Mouse (Mus musculus) embryonic facial prominence, embryonic 10.5 days (tissue): Measurements from ENCODE around the gene Taldo1. TPM values are rescaled to one million over a fixed set of nuclear protein-coding genes. Genes with fewer than 3 reads are reported as not detected.
A peak's percentile ranks its signal among the peaks of the same experiment; 100 is the strongest.

Experiments
- DNase-seq: peaks from one replicate; pipeline ENCODE4 v3.0.0-alpha.2; 2017; ENCODE audit warnings: low spot score
- H3K27ac ChIP-seq: fragments of 300-500 bp; sonication (generic); replicated peaks from 2 replicates; pipeline ENCODE4 v1.5.1; 2016; ENCODE audit warnings: mild to moderate bottlenecking
- H3K27me3 ChIP-seq: fragments of 300-500 bp; sonication (generic); replicated peaks from 2 replicates; pipeline ENCODE4 v1.6.1; 2016; ENCODE audit warnings: low read depth, mild to moderate bottlenecking; ENCODE audit not compliant: poor library complexity, severe bottlenecking
- H3K36me3 ChIP-seq: fragments of 300-500 bp; sonication (generic); replicated peaks from 2 replicates; pipeline ENCODE4 v1.6.1; 2016; ENCODE audit warnings: mild to moderate bottlenecking, moderate library complexity
- H3K4me1 ChIP-seq: fragments of 300-500 bp; sonication (generic); 2 replicates; pipeline ENCODE4 v1.6.1; 2016
- H3K4me3 ChIP-seq: fragments of 300-500 bp; sonication (generic); 2 replicates; pipeline ENCODE4 v1.5.1; 2016; ENCODE audit warnings: mild to moderate bottlenecking, moderate library complexity
- H3K9me3 ChIP-seq: fragments of 300-500 bp; sonication (generic); 2 replicates; pipeline ENCODE4 v1.6.1; 2016; ENCODE audit warnings: mild to moderate bottlenecking
- WGBS: fragments of 180-500 bp; shearing (Covaris S2); methylation state at CpG from one replicate; pipeline ENCODE4 v1.1.7; 2016; 5-methylcytosine and 5-hydroxymethylcytosine counted together
- polyA plus RNA-seq: library from polyadenylated mRNA; unstranded; fragments of >200 nt; fragmentation: Nextera tagmentation; extraction: Ambion mirVana; gene quantifications from 2 replicates; pipeline ENCODE4 v1.2.1, GENCODE M21; 2016

Taldo1 gene
- polyA plus RNA-seq, 1 experiment from 2014 or later = 297 TPM

DNA sequence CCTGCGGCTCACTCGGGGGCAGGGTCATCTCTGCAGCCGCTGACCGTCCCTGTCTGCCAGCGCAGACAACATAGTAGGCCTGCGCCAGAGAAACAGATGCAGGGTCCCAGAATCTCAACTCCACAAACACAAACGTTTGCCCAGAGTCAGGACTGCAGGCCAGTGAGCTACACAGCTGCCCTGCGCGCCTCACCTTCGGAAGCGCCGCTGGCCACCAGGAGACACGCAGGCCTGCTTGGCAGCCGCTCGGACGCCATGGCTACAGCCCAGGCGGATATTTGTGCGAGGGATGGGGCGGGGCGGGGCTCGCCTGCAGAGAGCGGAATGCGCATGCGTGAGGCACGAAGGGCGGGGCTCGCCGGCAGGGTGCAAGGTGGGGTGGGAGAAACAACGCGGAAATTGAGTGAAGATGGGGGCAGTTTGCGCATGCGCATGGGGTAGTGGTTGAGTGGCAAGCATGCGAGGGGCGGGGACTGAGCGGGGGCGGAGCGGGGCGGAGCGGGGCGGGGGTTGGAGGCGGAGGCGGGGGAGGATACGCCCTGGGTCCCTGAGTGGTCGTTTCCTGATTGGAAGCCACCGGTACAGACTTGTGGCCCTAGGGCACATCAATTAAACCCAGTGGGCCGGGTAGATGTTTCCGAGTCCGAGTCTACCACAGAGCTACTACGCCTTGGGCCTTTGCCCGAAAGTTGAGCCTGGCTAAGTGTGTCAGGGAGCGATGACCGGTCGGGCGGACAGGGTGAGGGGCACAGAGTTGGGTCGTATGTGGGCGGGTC is 22.0 kb downstream of the Taldo1 start, which contains the start of gene Gatd1:
Gatd1 (minus strand) TSS at position 328 of the 776 bp plus-strand sequence.
- Histone ChIP-seq H3K4me1 (peaks cover 22% of the 10 kb centered on the region), H3K4me3 (peak within 1 kb of the TSS; percentile 72), H3K9me3 (no peaks in the 10 kb centered on the region), H3K27me3 (no peaks in the 10 kb centered on the region), H3K27ac (peak within 1 kb of the TSS; percentile 90), H3K36me3 (peaks cover 24% of the 10 kb centered on the region)
- DNase-seq = peak; percentile 100
- whole genome bisulfite sequencing = under 1% methylated on average over 56 of the region's 56 CpGs

GRCm38 (mm10) chr7:141416144-141416841 is 24.3 kb downstream of the Taldo1 start:
- H3K36me3 ChIP-seq = peaks cover 1% of the 10 kb centered on the region; the same call in 1 of the 2 replicates
- H3K9me3 ChIP-seq = no peaks in the 10 kb centered on the region
- 77% methylated on average over 6 of the region's 6 CpGs for WGBS
- H3K27ac ChIP-seq = no peak overlapping the region
- H3K27me3 ChIP-seq = no peaks in the 10 kb centered on the region
- H3K4me3 ChIP-seq = no peak overlapping the region
- peaks cover 16% of the 10 kb centered on the region for H3K4me1 ChIP-seq
- no peak for DNase-seq

DNA sequence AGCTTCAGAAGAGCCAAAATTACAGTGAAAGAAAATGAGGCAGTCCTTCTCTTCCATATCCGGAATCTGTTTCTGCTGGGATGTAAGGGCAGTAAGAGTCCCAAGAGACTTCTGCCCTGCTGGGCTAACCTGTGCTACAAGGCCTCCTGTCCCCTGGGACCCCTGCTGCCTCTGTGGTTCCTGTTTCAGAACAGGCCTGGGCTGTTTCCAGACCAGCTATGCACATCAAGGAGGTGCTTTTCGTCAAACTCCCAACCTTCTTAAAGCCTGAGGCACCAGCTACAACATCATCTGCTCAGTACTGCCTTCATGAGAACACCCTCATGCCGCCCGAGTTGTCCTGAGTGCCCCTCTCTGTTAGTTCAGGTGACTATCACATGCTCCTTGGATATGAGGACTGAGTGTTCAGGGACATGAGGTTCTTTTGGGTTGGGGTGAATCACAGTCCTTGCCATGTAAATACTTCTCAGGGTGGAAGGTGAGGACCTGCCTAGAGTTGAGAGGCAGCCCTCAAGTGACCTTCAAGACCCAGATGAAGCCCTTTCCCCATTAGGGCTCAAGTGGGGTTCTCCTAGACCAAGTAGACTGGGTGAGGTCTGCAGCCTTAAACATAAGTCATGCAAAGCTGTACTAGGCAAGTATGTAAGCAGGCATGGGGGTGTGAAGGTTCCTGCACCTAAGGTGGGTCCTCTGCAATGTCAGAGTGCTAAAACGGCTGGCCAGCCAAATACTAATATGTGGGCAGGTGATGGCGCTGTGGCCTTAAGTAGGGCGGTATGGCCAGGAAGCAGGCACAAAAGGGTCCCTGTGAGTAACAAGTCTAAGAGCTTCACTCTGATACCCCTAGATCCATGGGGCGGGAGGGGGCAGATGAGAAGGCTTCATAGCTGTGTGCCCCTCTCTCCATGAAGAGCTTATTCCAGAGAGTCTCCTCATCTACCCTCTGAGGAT is 26.0 kb downstream of the Taldo1 start:
- Histone ChIP-seq H3K4me1 (peaks cover 13% of the 10 kb centered on the region), H3K27ac (no peak overlapping the region), H3K36me3 (no peaks in the 10 kb centered on the region), H3K4me3 (no peak overlapping the region), H3K9me3 (no peaks in the 10 kb centered on the region), H3K27me3 (no peaks in the 10 kb centered on the region)
- WGBS = 71% methylated on average over 8 of the region's 8 CpGs
- no peak for DNase-seq

DNA sequence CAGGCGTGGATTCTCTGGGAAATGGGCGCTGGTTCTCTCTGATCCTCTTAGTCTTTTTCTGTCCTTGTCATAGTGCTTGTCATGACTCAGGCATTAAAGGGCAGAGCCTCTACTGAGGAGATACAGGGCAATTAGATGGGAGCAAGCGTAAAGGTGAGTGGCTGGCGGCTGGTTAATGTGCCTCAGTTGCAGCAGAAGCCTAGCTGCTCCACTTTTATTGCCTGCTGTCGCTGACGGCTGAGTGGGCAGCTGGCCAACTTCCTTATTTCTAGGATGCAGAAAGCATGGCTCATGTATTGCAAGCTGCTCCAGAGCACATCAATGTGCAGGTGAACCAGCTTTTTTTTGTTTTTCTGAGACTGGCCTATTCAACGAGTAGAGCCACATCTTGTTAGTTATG is 27.0 kb downstream of the Taldo1 start:
- WGBS = 82% methylated on average over 7 of the region's 7 CpGs
- Histone ChIP-seq H3K36me3 (no peaks in the 10 kb centered on the region), H3K4me3 (no peak overlapping the region), H3K4me1 (peaks cover 8% of the 10 kb centered on the region), H3K27me3 (no peaks in the 10 kb centered on the region), H3K27ac (no peak overlapping the region), H3K9me3 (no peaks in the 10 kb centered on the region)
- no peak for DNase-seq

DNA sequence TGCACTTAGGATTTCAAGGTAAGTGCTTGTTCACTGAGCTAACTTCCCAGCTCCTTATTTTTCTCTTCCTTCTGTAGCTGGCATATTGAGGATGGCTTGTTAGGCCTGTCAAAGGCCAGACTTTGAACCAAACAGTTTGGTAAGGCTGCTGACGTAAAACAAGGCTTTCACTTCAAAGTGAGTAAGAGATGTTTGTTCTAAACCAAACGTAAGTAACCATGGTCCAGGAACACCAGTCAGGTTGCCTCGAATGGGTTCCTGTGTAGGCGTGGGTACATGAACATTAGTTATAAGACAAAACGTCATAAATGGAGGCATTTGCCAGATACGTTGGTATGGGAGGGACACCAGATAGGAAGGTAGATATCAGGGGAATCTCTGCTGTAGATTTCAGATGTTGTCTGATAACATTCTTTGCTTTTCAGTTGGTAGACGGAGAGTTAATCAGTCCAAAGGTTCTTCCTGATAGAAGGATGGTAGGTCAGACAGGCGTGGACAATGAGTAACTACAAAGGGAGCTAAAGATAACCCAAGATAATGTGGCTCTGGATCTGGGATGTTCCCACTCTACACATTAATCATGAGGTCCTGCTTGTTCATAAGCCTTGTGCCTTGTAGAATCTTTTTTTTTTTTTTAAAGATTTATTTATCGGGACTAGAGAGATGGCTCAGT is 28.2 kb downstream of the Taldo1 start:
- no peaks in the 10 kb centered on the region for H3K9me3 ChIP-seq
- H3K4me3 ChIP-seq = no peak overlapping the region
- no peaks in the 10 kb centered on the region for H3K27me3 ChIP-seq
- no peaks in the 10 kb centered on the region for H3K4me1 ChIP-seq
- no peak for DNase-seq
- H3K27ac ChIP-seq = no peak overlapping the region
- 82% methylated on average over 9 of the region's 9 CpGs for WGBS
- H3K36me3 ChIP-seq = no peaks in the 10 kb centered on the region

GRCm38 (mm10) chr7:141423811-141424210 is 31.8 kb downstream of the Taldo1 start:
- no peak overlapping the region for H3K27ac ChIP-seq
- H3K36me3 ChIP-seq = no peaks in the 10 kb centered on the region; the same call in 1 of the 2 replicates
- peaks cover 19% of the 10 kb centered on the region for H3K27me3 ChIP-seq
- H3K4me3 ChIP-seq = no peak overlapping the region
- WGBS = 71% methylated on average over 4 of the region's 4 CpGs
- H3K4me1 ChIP-seq = peaks cover 11% of the 10 kb centered on the region
- H3K9me3 ChIP-seq = no peaks in the 10 kb centered on the region
- no peak for DNase-seq

- peaks cover 19% of the 10 kb centered on the region for H3K27me3 ChIP-seq
- no peak overlapping the region for H3K4me3 ChIP-seq
- H3K9me3 ChIP-seq = no peaks in the 10 kb centered on the region
- peaks cover 27% of the 10 kb centered on the region for H3K4me1 ChIP-seq
- H3K36me3 ChIP-seq = peaks cover 23% of the 10 kb centered on the region
- DNase-seq = no peak
- WGBS = 83% methylated on average over 12 of the region's 12 CpGs
- no peak overlapping the region for H3K27ac ChIP-seq
Observed at GRCm38 (mm10) chr7:141426948-141427730, 35.1 kb downstream of the Taldo1 start.

DNA sequence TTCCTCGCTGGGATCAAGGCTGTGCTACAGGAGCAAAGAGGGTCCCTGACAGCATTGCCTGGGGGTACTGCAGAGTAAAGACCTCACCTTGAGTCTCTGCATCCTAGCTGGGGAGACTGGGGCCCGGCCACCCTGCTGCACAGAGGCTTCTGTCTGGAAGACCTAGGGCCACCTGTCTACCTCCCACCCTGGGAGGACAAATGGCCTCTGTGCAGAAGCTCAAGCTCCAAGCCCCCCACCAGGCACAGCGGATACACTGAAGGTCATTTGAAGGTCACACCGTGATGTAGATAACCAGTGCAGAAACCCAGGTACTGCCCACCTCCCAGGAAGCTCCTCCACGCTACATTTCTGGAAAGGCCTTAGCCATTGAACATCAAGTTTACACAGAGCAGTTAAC is 36.7 kb downstream of the Taldo1 start:
- peaks cover 38% of the 10 kb centered on the region for H3K36me3 ChIP-seq
- H3K27me3 ChIP-seq = peaks cover 19% of the 10 kb centered on the region
- H3K27ac ChIP-seq = peak overlapping the region; percentile 55
- H3K4me3 ChIP-seq = peak overlapping the region; percentile 53
- no peaks in the 10 kb centered on the region for H3K9me3 ChIP-seq
- H3K4me1 ChIP-seq = peaks cover 37% of the 10 kb centered on the region
- WGBS = 50% methylated on average over 5 of the region's 5 CpGs
- no peak for DNase-seq

DNA sequence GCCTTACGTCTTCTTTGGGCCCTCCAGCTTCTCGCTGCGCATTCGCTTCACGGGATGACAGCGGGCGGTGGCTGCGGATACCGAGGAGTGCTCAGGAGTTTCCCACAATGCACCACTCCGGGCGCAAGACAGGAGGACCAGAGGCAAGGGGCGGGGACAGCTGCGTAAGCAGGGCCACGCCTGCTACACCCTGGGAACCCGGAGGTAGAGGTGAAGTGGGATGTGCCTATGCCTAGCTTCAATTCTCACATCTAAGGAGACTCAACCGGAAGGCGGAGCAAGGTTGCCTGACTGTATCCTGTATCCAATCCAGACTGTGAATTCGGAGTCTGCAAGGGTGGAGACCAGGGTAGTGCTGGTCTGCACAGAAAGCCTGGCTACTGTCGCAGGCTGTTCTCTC is 37.3 kb downstream of the Taldo1 start, which contains the start of gene Cend1:
Cend1 (minus strand) TSS at position 182 of the 400 bp plus-strand sequence.
- peak; percentile 81 for DNase-seq
- Histone ChIP-seq H3K4me1 (peaks cover 43% of the 10 kb centered on the region), H3K27me3 (peaks cover 19% of the 10 kb centered on the region), H3K36me3 (peaks cover 41% of the 10 kb centered on the region), H3K4me3 (peak within 1 kb of the TSS; percentile 53), H3K27ac (peak within 1 kb of the TSS; percentile 55), H3K9me3 (no peaks in the 10 kb centered on the region)
- 3% methylated on average over 19 of the region's 19 CpGs for WGBS

DNA sequence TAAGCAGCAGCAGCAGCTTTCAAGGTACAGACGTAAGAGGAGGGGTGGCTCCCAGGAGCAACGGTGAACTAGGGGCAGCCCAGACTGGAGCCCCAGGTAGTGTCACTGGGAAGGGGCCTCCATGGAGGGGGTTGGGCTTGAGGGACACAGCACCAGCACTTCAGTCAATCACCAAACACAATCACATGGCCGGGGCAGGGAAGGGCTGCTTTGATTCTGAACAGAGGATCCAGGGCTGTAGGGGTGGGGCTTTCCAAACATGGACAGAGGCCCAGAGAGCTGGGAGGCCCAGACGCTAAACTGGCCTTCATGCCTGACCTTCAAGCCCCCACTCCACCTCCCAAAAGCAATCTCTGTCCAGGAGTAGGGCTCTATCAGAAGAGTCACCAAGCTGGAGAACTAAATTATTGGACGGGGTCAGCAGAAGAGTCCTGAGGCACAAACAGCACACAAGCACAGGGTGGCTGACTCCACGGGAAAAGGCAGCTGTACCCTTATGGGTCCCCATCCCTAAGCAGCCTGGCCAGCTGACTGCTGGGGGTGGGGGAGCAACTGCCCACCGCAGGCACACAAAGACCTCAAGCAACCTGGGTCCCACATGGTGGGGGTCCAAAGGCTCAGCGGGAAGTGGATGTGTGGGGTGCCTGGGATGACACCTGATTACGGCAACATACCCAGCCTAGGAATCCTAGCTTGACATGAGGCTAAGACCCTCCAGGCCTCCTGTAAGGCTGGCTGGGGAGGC is 38.0 kb downstream of the Taldo1 start:
- Histone ChIP-seq H3K9me3 (no peaks in the 10 kb centered on the region), H3K4me3 (peak overlapping the region; percentile 53; the same call in 1 of the 2 replicates), H3K4me1 (peaks cover 50% of the 10 kb centered on the region), H3K27ac (no peak overlapping the region), H3K27me3 (peaks cover 19% of the 10 kb centered on the region), H3K36me3 (peaks cover 41% of the 10 kb centered on the region)
- 69% methylated on average over 9 of the region's 9 CpGs for WGBS
- DNase-seq = no peak
